Mouse (Mus musculus): ENCODE results near the gene Tmem107.

The Tmem107 gene

GRCm38 (mm10) chr11:69070590-69071222 is at the start of gene Tmem107:
TSS of gene Tmem107 (plus strand) at chr11:69070806.
- peak; percentile 95 for DNase-seq

- DNase-seq = no peak
Observed at GRCm38 (mm10) chr11:69026562-69026961, 44.0 kb upstream of the Tmem107 start.

- no peak for DNase-seq
Observed at GRCm38 (mm10) chr11:69028805-69029204, 41.8 kb upstream of the Tmem107 start.

DNA sequence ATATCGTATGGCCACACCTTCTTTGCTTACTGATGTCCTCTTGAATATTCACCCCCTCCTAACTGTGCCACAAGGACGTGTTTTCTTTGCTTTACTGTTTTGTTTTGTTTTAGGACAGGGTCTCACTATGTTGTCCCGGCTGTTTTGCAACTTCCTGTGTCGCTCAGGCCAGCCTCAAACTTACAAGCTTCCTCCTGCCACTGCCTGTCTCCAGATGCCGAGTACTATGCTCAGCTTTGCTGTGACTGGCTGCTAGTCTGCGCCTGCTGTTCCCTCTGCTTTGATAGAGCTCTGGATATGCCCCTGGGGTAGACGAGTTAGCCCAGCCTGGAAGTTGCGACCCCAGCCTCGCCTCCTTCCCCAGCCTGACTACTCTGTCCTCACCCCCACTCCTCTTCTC is 37.1 kb upstream of the Tmem107 start:
- DNase-seq = no peak

GRCm38 (mm10) chr11:69034585-69034984 is 36.0 kb upstream of the Tmem107 start:
- no peak for DNase-seq

DNA sequence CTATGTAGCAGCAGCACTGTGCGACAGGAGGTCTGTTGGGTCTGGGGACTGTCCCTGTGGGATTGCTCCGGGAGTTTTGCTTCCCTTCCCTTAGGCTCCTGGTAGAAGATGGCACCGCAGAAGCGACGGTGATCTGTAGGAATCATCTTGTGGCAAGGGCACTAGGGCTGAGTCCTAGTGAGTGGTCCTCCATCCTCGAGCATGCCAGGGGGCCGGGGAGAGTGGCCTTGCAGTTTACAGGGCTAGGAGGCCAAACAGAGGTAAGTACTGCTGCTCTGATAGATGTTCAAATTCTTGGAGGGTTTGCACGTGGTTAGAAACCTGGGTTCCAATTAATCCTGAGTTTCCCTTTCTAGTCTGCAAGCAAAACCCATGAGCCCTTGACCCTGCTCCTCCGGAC is 35.2 kb upstream of the Tmem107 start:
- DNase-seq = no peak

DNA sequence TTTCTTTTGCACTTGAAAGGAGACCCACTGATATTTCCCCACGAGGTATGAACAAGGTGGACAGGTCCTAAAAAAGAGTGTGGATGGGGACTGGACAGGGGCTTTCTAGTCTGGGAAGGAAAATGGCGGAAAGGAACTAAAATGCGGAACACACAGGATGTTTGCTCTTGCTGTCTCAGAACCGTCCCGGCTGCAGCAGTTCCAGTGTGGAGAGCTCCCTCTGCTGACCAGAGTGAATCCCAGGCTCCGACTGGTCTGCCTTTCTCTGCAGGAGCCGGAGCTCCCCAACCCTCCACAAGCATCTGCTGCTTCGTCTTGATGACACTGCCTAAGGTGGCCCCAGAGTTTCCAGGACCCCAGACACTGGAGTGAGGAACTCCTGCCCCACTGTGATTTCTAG is 34.8 kb upstream of the Tmem107 start:
- peak; percentile 89 for DNase-seq

DNA sequence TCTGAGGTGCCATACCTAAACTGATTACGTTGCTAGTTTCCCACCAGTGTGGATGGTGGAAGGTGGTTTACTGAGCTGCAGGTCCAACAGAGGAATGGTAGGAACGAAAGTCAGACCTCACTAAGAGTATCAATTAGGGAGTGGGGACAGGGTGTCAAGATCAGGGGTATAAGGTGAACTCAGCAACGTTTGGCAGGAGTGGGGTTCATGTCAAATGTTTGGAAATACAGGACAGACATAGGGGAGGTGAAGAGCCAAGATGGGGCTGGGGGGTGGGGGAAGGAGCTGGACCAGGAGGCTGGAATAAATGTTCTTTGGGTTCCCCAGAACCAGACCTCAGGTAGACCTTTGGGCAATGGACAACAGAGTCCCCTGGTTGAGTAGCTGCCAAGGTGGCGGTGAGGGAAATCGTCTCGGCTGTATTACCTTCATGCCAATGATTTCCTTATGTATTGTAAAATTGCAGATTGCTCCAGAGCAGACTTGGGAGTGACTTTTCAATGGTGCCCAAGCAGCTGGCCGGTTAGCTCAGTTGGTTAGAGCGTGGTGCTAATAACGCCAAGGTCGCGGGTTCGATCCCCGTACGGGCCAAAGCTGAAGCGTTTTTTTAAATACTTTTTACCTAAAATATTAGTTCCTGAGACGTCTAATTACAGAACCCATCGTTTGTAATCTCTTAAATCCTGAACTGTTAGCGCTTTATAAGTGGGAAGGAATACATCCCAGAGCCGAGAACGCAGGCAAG is 33.9 kb upstream of the Tmem107 start:
- peak; percentile 93 for DNase-seq

DNA sequence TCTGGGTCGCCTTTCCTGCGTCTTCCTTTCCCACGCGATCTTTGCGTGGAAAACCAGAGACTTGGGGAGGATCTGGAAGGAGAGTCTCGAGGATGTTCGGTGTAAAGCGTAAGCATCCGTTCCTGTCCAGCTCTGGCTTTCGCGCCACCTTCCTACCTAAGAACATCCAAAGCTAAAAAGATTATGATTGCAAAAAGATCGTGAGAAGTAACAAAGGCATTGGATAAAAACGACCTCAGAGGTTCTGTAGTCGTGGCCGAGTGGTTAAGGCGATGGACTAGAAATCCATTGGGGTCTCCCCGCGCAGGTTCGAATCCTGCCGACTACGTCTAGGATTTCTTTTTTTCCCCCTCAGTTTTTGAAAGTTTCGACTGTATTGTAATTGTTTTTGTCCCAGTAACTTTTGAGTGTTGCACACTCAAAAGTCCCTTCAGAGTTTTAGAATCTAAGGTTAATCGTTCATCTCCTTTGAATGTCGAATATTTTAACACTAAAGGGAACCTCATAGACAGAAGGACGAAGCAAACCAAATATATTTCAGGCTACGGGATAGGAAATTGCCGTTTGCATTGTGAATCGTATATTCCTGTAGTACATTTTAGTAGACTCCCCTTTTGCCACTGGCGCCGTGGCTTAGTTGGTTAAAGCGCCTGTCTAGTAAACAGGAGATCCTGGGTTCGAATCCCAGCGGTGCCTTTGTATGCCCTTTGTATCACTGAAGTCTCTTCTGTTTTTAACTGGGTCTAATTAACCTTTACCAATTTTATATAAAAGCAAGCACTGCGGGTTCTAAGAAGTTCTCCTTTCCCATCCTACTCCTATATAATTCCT is 33.2 kb upstream of the Tmem107 start:
- peak; percentile 88 for DNase-seq

- no peak for DNase-seq
Observed at GRCm38 (mm10) chr11:69038173-69038572, 32.4 kb upstream of the Tmem107 start.

GRCm38 (mm10) chr11:69045531-69046394 is 24.8 kb upstream of the Tmem107 start, which contains the start of gene Aurkb:
TSS of gene Aurkb (plus strand) at chr11:69045647.
- peak; percentile 74 for DNase-seq

DNA sequence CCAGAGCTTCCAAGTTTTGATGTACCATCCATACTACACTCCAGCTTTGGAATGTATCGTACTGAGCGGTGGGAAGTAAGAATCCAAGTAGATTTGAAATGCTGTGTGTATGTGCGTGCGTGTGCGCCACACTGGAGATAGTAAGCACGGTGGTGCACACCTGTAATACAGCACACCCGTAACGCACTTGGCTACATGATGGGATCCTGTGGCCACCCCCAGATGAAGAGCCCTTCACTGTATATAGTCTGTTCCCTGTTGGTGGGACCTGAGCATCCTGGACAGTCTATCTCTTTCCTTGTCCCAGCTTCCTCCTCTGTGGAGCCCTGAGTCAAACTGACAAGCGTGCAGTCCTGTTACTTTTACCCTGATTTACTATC is 24.2 kb upstream of the Tmem107 start:
- no peak for DNase-seq

- no peak for DNase-seq
Observed at GRCm38 (mm10) chr11:69047592-69047991, 23.0 kb upstream of the Tmem107 start.

DNA sequence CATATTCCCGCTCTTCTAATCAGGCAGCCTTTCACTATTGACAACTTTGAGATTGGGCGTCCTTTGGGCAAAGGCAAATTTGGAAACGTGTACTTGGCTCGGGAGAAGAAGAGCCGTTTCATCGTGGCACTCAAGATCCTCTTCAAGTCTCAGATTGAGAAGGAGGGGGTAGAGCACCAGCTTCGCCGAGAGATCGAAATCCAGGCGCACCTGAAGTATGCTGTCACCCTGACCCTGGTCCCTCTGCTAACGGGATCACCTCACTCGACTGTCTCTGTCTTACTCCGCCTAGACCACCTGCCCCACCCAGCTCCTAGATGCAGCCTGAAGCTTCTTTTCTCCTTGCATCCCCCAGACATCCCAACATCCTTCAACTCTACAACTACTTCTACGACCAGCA is 22.5 kb upstream of the Tmem107 start:
- no peak for DNase-seq

- DNase-seq = no peak
Observed at GRCm38 (mm10) chr11:69050748-69051147, 19.9 kb upstream of the Tmem107 start.

- DNase-seq = no peak
Observed at GRCm38 (mm10) chr11:69051771-69052170, 18.8 kb upstream of the Tmem107 start.

GRCm38 (mm10) chr11:69052824-69053421 is 17.7 kb upstream of the Tmem107 start:
- DNase-seq = no peak

GRCm38 (mm10) chr11:69053848-69054247 is 16.8 kb upstream of the Tmem107 start:
- DNase-seq = no peak

GRCm38 (mm10) chr11:69058265-69058664 is 12.3 kb upstream of the Tmem107 start:
- DNase-seq = no peak

GRCm38 (mm10) chr11:69058729-69059356 is 11.8 kb upstream of the Tmem107 start:
- DNase-seq = no peak

GRCm38 (mm10) chr11:69059357-69059974 is 11.1 kb upstream of the Tmem107 start, which contains the start of gene Borcs6:
TSS of gene Borcs6 (plus strand) at chr11:69059717.
- DNase-seq = peak; percentile 94

All from kidney, adult 18-20 months (tissue).